Mouse (Mus musculus) layer of hippocampus, postnatal 25 days (tissue): ENCODE data around the gene Ldb3. TPM values are rescaled to one million over a fixed set of nuclear protein-coding genes. Genes with fewer than 3 reads are reported as not detected.

Experiments used
- DNase-seq, 2 experiments: peaks; one replicate each; pipeline ENCODE4 v3.0.0; 2022; ENCODE audit warnings: mixed read lengths in 2 of 2, low spot score in 1 of 2; ENCODE audit errors: extremely low spot score in 1 of 2
- total RNA-seq, 2 experiments: library from RNA; stranded (reverse); gene quantifications; 2 replicates each; pipeline ENCODE4 v1.2.3; 2021

Ldb3 gene
- 1 to 10 TPM; 3.8 to 4.5 TPM for total RNA-seq

DNA sequence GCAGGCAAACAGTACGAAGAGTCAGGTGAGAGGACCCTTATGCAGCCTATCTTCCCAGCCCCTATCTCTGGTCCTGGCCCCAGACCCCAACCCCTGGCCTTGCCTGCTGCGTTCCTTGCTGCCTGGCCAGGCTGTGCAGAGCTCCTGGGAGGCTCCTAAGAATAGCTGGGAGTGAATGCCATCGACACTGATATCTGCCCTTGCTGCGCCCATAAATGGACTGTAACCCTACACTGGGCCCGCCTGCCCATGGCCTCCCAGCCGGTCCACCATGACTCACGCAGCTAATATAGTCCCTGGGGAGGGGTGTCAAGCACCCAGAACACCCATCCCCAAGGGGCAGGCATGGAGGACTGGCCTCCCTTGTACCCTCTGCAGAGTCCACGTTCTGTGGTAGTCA is at the start of gene Ldb3:
Gene Ldb3 (minus strand): TSS at position 185 of the 400 bp plus-strand sequence.
- no peak for DNase-seq

DNA sequence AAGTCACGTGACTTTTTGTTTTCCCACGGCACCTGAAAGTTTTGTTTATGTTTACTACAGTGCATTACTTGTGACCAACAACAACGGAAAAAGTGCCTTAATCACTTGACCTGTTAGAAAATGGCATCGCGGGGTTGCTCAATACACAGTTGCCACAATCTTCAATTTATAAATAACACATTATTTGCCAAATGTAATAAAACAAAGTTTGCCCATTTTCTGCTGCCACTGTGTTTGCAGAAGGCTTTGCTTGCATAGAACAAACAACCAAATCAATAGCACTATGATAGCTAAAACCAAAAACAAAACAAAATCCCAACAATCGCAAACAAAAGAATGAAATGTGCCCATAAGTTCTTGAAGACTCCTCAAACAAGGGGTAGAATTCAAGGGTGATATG is 47.2 kb upstream of the Ldb3 start:
- no peak for DNase-seq

DNA sequence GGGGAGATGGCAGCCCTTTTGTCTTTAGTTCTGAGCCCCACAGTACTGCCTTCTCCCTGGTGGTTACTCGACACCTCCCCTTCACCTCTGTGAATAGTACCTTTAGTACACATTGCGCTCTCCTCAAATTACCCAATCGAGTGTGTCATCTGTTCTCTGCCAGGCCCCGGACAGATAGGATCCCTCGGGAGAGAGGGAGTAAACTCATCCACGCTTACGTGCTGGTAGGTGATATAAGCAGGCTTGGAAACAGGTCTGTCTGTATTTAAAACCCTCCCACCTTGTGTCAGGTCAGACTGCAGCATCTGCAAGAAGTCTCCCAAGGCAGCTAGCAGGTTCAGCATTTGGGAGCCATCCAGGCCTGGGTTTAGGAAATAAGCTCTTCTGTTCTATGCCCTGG is 46.7 kb upstream of the Ldb3 start:
- no peak for DNase-seq

DNA sequence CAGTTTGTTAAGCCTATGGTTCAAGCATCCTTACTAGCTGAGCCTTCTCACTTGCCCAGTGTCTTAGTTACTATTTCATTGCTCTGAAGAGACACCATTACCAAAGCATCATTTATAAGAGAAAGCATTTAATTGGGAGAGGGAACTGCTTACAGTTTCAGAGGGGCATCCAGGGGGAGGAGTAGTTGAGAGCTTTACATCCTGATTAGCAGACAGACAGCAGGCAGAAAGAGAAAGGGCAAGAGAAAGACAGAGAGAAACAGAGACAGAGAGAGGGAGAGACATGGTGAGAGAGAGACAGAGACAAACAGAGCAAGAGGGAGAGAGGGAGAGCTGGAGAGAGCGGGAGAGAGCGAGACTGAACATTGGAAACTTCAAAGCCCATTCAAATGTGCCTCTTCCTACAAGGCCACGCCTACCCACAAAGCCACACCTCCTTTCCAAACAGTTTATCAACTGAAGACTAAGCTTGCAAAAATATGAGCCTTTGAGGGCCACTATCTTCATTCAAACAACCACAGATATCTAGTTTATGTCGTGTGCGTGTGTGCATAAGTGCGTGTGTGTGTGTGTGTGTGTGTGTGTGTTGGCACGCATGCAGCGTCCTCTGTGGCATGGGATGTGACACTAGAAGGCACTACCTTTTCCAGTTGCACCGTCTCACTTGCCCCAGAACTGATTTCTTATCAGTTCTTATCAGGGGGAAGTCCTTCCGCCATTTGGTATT is 44.4 kb upstream of the Ldb3 start:
- DNase-seq, result no peak

DNA sequence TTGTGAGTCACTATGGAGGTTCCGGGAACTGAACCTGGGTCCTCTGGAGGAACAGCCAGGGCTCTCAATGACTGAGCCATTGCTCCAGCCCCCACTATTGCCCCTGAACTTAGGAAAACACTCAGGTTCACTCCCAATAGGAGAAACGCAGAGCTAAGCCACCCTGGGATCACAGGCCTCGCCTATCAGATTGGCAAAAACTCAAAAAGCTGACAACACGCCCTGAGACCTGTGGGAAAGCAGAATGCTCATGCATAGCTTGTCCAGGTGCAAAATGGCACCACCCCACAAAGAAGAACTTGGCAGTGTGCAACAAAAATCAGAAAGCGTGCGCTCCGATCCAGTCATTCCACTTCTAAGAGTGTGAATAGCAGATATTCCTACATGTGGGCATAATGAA is 38.3 kb upstream of the Ldb3 start:
- DNase-seq, result no peak

DNA sequence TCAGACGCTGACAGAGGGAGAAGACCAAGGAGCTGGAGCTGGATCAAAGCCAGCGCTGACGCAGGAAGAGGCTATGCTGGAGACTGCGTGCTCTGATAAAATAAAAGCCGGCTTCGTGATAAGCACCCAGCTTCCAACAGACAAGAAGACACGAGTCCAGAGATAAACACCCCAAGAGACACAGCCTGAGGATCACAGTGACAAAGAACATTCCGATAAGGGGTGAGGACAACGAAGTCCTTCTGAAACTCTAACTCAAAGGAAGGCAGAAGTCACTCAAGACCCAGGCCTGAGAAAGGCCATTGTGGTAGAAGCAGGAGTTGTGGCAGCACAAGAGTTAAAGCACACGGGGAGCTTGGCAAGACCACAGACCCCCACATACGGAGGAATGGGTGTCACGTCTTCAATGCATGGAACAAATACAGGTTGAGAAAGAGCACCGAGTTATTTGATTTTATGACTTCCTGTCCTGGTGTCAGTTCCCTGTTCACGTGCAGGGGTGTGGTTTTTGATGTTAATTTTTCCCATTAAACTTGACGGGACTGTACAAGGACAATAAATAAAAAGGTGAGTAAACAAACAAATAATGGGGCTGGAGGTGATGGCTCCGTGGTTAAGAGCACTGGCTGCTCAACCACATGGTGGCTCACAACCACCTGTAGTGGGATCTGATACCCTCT is 35.2 kb upstream of the Ldb3 start:
- no peak for DNase-seq

DNA sequence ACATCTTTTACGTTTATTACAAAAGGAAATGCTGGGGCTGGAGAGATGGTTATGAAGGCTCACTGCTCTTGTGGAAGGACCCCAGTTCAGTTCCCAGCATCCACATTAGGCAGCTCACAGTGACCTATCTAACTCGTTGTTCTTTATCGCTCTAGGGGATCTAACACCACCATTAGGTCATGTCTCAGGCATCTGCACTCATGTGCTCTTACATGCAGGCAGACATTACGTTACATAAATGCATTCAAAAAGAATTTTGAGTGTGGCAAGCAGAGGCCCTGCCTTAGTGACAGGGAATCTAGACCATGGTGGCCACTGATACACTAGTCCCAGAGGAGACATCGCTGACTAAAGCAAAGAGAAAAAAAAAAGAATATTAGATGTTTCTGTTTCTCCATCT is 34.6 kb upstream of the Ldb3 start:
- DNase-seq, result no peak

DNA sequence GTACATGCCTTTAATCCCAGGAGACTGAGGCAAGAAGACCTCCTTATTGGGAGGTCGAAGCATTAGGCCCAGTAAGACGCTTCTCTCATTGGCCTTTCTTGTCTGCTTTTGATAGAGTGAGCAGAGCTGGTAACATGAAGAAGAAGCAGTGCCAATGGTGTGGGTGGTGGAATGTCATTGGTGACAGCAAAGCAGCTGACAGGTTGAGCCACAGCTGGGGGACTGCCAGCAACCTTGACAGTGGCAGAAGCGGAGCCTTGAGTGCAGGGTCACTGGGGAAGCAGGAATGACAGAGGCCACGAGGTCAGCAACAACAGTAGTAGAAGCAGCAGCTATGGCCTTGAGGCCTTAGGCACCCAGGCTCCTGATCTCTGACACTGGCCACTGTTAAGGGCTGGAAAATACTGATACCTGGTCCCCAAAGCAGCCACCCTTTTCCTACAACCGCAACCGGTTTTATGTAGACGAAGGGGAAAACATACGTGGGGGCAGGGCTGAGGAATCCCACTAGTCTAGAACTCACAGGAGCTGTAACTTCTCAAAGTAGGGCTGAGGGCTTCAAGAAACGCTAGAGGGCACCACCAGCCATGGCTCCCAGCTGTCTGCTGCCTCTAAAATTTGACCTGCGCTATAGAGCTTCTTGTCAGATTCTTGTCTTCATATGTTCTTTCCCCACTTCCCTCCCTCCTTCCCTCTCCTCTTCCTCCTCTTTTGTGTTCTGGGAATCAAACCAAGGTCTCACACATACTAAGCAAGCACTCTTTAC is 32.3 kb upstream of the Ldb3 start:
- peak in 1 of 2 experiments; percentile 41 for DNase-seq

DNA sequence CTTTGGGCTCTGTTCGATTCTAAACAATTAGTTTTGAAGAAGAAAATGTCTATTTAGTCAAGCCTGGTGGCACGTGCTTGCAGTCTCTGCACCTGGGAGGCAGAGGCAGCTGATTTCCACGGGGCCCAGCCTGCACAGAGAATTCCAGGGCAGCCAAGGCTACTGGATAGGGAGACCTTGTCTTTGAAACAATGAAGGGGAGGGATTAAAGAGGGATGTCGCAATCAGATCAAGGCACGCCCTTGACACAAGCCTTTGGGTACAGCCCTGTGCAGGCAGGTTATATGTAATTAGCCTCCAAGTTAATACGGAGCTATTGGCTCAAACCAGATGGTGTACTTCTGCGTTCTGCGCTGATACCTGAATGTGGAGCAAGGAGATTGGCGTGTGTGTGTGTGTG is 30.3 kb upstream of the Ldb3 start:
- DNase-seq, result no peak

DNA sequence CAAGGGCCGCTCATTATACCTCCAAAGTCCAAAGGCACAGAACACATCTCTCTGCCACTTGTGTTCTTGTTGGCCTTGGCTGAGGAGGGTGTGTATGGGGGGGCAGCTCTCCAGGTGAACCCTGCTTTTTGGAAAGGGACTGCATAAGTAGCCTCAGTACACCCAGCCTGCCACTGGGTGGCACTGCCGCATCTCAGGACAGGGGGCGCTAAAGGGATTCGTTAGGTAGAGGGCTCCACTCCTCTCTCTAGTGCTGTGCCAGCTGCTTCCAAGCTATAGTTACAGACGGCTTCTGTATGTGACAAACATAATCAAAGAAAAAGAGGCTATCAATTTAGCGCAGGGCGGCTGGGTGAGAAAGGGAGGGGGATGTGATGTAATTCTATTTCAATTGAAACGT is 28.3 kb upstream of the Ldb3 start:
- peak; percentile 78 to 87 for DNase-seq

DNA sequence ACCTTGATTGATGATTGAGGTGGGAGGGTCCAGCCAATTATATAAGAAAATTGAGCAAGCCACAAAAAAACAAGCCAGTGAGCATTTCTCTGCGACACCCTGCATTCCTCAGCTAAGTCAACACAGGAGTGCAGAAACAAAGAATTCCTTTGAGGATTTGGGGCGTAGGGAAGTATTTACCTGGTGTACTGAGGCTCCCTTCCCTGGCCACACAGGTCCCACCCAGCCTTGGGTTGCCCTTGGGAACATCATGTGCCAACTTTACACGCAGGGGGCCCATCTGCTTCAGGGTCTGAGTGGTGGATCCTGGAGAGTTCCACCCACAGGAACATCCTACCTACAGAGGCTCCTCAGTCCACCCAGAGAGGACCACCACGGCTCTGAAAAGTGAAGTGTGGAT is 27.1 kb upstream of the Ldb3 start:
- DNase-seq, result no peak

DNA sequence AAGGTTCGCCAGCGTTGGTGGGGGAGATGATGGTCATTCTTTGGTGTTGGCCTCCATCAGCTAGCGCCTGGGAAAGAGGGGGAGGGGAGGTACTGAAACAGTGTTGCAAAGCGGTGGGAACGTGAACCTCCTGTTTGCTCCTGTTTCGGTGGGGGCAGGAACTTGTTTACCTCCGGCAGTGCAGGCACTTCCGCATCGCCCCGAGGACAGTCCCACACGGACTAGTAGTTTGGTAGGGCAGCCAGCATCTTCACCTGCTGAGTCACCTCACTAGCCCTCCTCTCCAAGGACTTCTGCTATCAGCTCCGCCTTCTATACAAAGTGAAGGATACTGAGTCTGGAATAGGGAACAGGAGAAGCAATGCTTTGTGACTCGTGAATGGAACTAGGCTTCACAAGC is 26.6 kb upstream of the Ldb3 start:
- no peak for DNase-seq

DNA sequence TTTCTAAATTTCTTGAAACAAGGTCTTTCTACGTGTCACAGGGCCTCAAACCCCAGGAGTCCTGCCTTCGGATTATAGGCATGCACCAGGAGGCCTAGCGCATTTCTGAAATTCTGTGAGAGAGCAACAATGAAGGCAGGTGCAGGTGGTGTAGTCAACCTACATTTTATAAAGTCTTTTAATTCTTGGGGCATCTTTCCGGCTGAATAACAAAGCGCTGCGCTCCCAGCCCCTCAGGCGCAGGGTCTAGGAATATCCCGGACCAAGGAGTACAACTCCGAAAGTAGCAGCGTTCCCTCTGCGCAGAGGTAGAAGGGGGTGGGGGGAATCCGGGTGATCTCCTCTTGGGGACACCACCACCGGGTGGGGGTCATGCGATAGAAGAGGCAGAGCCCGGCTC is 26.1 kb upstream of the Ldb3 start:
- DNase-seq, result no peak

DNA sequence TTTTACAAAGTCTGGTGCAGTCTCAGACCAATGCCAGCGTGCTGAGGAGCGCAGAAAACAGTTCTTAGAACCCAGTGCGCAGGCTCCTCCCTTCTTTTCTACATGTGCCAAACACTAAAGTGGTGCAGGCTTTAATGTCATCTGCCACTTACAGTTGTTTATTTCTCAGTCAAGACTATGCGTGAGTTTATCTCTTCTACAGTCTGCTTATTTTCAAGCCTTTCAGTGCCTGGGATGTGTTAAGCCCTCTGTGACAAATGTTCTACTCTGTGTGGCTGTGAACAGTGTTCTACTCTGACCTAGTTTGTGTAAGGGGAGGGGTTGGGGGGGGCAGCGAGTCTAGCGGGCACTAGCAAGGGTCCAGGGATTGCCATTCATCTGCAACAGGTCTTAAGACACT is 25.0 kb upstream of the Ldb3 start:
- DNase-seq, result no peak

DNA sequence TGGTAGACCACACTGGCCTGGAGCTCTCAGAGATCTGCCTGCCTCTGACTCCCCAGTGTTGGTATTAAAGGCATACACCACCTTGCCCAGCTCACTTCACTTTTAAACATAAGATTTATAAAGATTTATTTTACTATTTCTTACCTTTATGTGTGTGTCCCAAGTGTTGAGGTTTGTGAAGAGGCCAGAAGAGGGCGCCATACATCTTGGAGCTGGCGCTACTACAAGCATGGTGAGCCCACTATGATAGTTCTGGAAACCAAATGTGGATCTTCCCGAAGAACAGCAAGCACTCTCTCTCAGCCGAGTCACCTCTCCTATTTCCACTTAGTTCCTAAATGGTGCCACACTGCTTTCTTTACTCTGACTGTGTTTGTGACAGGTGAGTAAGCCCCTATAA is 23.7 kb upstream of the Ldb3 start:
- no peak for DNase-seq

DNA sequence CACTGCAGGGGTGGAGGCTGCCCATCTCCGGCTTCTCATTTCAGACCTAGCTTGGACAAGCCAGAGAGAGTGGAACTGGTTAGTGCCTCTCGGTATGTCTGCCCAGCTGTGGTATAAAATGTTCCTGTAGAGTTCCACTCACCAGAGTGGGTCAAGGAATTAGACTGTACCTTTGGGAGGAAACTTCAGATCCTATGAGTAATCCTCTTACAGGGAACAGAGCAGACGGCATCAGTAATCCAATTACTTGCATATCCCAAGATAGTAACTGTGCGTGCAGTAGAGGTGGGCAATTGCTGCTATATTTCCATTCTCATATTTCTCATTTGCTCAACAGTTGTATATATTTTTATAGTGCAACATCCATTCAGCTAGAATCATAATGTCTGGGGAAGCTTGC is 23.1 kb upstream of the Ldb3 start:
- DNase-seq, result no peak

DNA sequence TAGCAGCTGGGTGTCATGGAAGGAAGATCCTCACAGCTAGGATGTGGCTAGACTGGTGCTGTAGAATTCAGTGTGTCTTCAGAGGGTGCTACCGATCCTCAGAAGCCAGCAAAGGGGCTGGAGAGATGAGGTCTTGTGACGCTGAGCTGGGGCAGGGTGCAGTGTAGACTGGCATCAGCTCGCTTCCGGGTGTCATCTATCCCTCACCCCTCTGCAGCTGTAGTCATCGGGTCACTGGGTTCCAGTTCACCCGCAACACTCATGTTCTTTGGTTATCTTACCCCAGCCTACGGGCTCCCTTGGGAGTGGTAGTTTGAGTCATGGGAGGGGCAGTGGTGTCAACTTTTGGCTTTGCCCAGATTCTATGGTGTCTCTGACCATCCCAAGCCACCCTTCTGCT is 13.4 kb upstream of the Ldb3 start:
- DNase-seq, result no peak

DNA sequence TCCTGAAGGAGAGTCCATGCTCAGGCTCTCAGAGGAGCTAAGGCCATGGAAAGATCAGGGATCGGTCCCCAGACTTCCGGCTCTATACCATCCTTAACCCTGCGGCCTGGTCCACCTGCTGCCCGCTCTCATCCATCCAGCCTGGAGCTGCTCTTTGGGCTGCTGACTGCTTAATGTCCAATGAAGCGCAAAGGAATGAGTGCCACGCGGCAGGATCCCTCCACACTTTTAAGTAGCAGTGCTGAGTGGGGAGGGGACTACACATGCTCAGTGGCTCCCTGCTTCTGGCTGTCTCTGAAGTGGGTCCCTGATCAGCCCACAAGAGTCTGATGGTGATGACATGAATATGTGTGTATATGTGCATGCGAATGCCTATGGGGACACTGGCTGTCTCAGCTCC is 11.5 kb upstream of the Ldb3 start, which contains the start of gene Opn4:
Gene Opn4 (minus strand): TSS at position 202 of the 400 bp plus-strand sequence.
- no peak for DNase-seq

DNA sequence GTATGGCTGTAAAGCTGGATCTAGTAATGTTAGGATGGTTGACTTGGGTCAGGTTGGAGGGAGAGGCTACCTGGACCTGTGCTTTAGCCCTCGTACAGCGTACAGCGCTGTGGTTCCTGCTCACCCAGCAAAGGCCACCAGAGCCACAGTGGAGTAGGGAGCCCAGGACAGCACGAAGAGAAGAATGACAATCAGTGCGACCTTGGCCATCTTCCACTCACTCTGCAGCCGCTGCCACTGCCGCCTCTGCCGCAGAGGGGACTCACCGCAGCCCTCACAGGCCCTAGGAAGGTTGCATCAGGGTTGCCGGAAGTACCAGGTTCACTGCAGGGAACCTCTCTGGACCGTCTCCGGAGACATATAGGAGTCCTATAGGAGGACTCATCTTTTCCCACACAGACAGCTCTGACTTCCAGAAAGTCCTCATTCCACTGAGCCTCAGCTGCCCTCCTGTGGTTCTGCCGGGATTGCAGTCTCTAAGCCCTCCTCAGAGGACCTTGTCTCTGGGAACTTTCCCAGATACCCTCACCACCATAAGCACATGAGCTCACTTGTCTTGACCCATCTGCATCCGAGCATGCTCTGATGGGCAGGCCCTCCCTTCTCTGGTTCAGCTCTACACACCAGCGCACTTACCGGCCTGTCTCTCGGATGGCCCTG is 7.2 kb upstream of the Ldb3 start:
- DNase-seq, result no peak

DNA sequence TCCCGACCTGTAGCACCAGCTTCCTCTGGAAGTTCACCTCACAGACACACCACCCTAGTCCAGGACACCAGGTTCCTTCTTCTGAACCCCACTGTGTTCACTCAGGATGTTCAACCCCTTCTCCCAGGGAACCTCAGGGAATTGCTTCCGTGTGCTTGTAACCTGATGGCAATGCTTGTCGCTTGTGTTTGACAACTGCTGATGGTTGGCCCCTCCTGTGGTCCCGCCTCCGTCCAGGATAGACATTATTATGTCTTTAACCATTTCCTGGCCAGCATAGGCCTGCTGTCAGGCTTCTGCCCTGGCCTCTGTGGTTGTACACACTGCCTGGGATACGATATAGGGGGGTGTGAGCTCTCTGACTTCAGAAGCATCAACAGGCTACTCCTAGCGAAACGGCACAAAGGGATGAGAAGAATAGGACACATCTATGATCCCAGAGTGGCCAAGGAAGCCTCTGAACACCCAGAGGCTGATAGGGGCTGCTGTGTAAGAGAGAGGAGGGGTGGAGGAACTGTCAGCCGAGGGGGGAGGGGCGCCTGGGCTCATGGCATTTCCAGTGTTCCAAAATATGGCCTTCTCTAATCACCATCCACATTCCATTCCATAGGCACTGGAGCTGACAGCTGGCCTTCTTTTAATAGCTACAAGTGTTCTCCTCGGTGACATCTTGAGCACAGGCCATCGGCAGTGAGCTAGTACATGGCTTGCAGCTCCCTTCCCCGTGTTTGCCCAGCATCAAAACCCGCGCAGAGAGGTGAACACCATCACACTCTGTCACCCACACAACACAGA is 3.5 kb upstream of the Ldb3 start:
- no peak for DNase-seq
